In the genomic region with DNA sequence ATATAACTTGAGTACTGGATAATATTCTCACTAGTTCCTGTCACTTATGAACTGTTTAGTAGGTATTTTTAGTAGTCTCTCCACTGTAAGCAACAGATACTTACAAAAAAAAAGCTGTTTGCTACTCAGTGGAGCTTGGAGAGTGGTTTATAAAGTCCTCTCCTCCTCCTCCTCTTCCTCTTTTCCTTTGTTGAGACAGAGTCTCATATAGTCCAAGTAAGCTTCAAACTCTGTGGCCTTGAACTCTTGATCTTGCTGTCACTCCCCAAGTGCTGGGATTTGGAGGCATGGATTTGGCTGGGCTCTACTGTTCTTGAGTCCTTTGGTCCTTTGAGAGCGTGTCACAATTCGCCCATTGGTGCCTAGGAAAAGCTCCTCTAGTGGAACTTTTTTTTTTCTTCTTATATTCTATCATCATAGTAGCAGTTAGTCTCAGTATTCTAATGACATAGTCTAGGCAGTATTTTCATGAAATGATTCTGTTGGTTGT, we compare ENCODE assay signal across 10 mouse cellular contexts. TPM values are rescaled to one million over a fixed set of nuclear protein-coding genes. Genes with fewer than 3 reads are reported as not detected.
DNase-seq lines count a peak whose midpoint lies in the region; ATAC-seq and TF ChIP-seq lines count a peak whose summit lies in the region.
"Had no signal": no experiment of that assay in that cellular context is flagged by ENCODE, and none has a peak within 500 bp of the region (broad histone marks: within the 10 kb centered on the region; RNA-seq: fewer than 3 reads in every experiment).

No protein-coding gene starts in this region.

- no peak overlapping the region for H3K27ac ChIP-seq in heart, embryonic 11.5 days (ENCODE audit: low read depth, low read length)
- 0 out of 2 replicates have a peak overlapping the region, but pooled peaks have one; percentile 31 for H3K27ac ChIP-seq in lung, embryonic 15.5 days
- H3K27ac ChIP-seq in embryonic facial prominence, embryonic 13.5 days: no peak overlapping the region

- H3K36me3 ChIP-seq in heart, embryonic 11.5 days (ENCODE audit: control insufficient read depth, insufficient read depth, low read length): peaks cover 6% of the 10 kb centered on the region
- H3K36me3 ChIP-seq in lung, embryonic 15.5 days: peaks cover 14% of the 10 kb centered on the region
- H3K36me3 ChIP-seq in embryonic facial prominence, embryonic 13.5 days: peaks cover 11% of the 10 kb centered on the region
- H3K36me3 ChIP-seq in myocyte (ENCODE audit: control insufficient read depth, insufficient read depth): peaks cover 4% of the 10 kb centered on the region

- H3K27me3 ChIP-seq in heart, embryonic 11.5 days (ENCODE audit: control insufficient read depth, insufficient read depth, low read length): no peaks in the 10 kb centered on the region
- no peaks in the 10 kb centered on the region for H3K27me3 ChIP-seq in lung, embryonic 15.5 days
- H3K27me3 ChIP-seq in embryonic facial prominence, embryonic 13.5 days: no peaks in the 10 kb centered on the region
- H3K27me3 ChIP-seq in myocyte (ENCODE audit: control insufficient read depth, insufficient read depth, insufficient read length): no peaks in the 10 kb centered on the region

- WGBS in heart, embryonic 11.5 days (ENCODE audit: insufficient replicate concordance): 91% methylated on average over 2 of the region's 2 CpGs
- WGBS in lung, embryonic 15.5 days: 83% methylated on average over 2 of the region's 2 CpGs
- 93% methylated on average over 2 of the region's 2 CpGs for WGBS in embryonic facial prominence, embryonic 13.5 days

- H3K9ac ChIP-seq in heart, embryonic 11.5 days (ENCODE audit: low read depth, low read length): no peak overlapping the region
- H3K9ac ChIP-seq in lung, embryonic 15.5 days: no peak overlapping the region
- no peak overlapping the region for H3K9ac ChIP-seq in embryonic facial prominence, embryonic 13.5 days

- H3K9me3 ChIP-seq in heart, embryonic 11.5 days (replicated peaks; ENCODE audit: control insufficient read depth, low read length): no peaks in the 10 kb centered on the region
- no peaks in the 10 kb centered on the region for H3K9me3 ChIP-seq in lung, embryonic 15.5 days
- no peaks in the 10 kb centered on the region for H3K9me3 ChIP-seq in embryonic facial prominence, embryonic 13.5 days

- peaks cover 15% of the 10 kb centered on the region for H3K4me1 ChIP-seq in heart, embryonic 11.5 days (ENCODE audit: control insufficient read depth, insufficient read depth, low read length)
- peaks cover 17% of the 10 kb centered on the region for H3K4me1 ChIP-seq in lung, embryonic 15.5 days
- H3K4me1 ChIP-seq in embryonic facial prominence, embryonic 13.5 days: peaks cover 16% of the 10 kb centered on the region

- ATAC-seq in heart, embryonic 11.5 days (replicated peaks; ENCODE audit: insufficient number of reproducible peaks, low FRiP score, low TSS enrichment): no peak
- no peak for ATAC-seq in lung, embryonic 15.5 days (ENCODE audit: borderline replicate concordance, extremely low read depth, low FRiP score, low TSS enrichment)
- ATAC-seq in embryonic facial prominence, embryonic 13.5 days (ENCODE audit: insufficient number of reproducible peaks, insufficient read depth, low FRiP score, low TSS enrichment, low read depth): no peak

- no peak overlapping the region for H3K4me3 ChIP-seq in heart, embryonic 11.5 days (ENCODE audit: low read depth, low read length)
- H3K4me3 ChIP-seq in lung, embryonic 15.5 days: peak overlapping the region; percentile 74; the same call in 1 of the 2 replicates
- 0 out of 2 replicates have a peak overlapping the region, but pooled peaks have one; percentile 94 for H3K4me3 ChIP-seq in embryonic facial prominence, embryonic 13.5 days
- H3K4me3 ChIP-seq in myocyte: peak overlapping the region; percentile 82

- H3K79me2 ChIP-seq in myocyte (ENCODE audit: control insufficient read depth, insufficient read depth): peaks cover 48% of the 10 kb centered on the region

- TF ChIP-seq POLR2A in myocyte (IDR thresholded peaks at IDR 0.05; ENCODE audit: insufficient read length, low read depth): no peak

- no peak overlapping the region for H3ac ChIP-seq in myocyte (ENCODE audit: control insufficient read depth, insufficient read length)

- no peak for DNase-seq in heart, adult 9 months (ENCODE audit: low spot score in 2 of 2)
- no peak for DNase-seq in lung, postnatal 36 days
- DNase-seq in cerebellum, postnatal 25 days: no peak
- no peak for DNase-seq in thymus, postnatal 0 days (ENCODE audit: low spot score)
- DNase-seq: cerebellum, adult 11 months; left cerebral cortex, postnatal 4 days had no signal

- peak overlapping the region; percentile 80 for H3K4me2 ChIP-seq in heart, embryonic 11.5 days
- H3K4me2 ChIP-seq in lung, embryonic 15.5 days: peak overlapping the region; percentile 54
- peak overlapping the region; percentile 66 for H3K4me2 ChIP-seq in embryonic facial prominence, embryonic 13.5 days
- H3K4me2 ChIP-seq in myocyte (ENCODE audit: low read depth): peak overlapping the region; percentile 92

TF ChIP-seq in myocyte, 11 proteins besides CTCF, POLR2A, EP300 and RAD21:
- TF ChIP-seq SRF (IDR thresholded peaks at IDR 0.05; ENCODE audit: control insufficient read depth, insufficient read length, low read depth) (no peak), MAX (IDR thresholded peaks at IDR 0.05; ENCODE audit: low read depth) (no peak), TCF12 (IDR thresholded peaks at IDR 0.05; ENCODE audit: insufficient read depth, poor library complexity, severe bottlenecking) (no peak), MYOD1 (IDR thresholded peaks at IDR 0.05; ENCODE audit: control insufficient read depth in 1 of 3, insufficient read length in 2 of 3, low read depth in 2 of 3) (no peak), TCF3 (IDR thresholded peaks at IDR 0.05; ENCODE audit: insufficient read length, low read depth) (no peak), REST (IDR thresholded peaks at IDR 0.05; ENCODE audit: insufficient read depth, insufficient read length) (no peak), POLR2AphosphoS2 (IDR thresholded peaks at IDR 0.05; ENCODE audit: insufficient read length, low read depth) (no peak), MYOG (IDR thresholded peaks at IDR 0.05; ENCODE audit: control insufficient read depth in 1 of 3, insufficient read depth in 1 of 3, insufficient read length in 2 of 3, low read depth in 2 of 3) (no peak), USF1 (IDR thresholded peaks at IDR 0.05; ENCODE audit: low read depth) (no peak), E2F4 (IDR thresholded peaks at IDR 0.05; ENCODE audit: insufficient read depth) (no peak), CEBPB (IDR thresholded peaks at IDR 0.05; ENCODE audit: insufficient read depth, poor library complexity, severe bottlenecking) (no peak)

RNA-seq across cellular contexts. Expression of gene Srr, which starts 1.5 kb away (rescaled TPM):
- polyA plus RNA-seq in heart, embryonic 11.5 days (2014; fragmentation: Nextera tagmentation; extraction: Ambion mirVana): 19.2 and 25.0 TPM in 2 replicates
- 19.8 and 21.6 TPM in 2 replicates for polyA plus RNA-seq in lung, embryonic 15.5 days (2015; fragmentation: Nextera tagmentation; extraction: Ambion mirVana)
- 29.9 and 30.6 TPM in 2 replicates for polyA plus RNA-seq in embryonic facial prominence, embryonic 13.5 days (2015; fragmentation: Nextera tagmentation; extraction: Ambion mirVana)
- 10.5 TPM for polyA plus RNA-seq in myocyte (2012; fragmentation: generic; extraction: Trizol)
- polyA plus RNA-seq in thymus, postnatal 0 days (2015; fragmentation: Nextera tagmentation; extraction: Ambion mirVana): 9.7 and 12.5 TPM in 2 replicates

RNA-seq across cellular contexts. Expression of gene Smg6, which starts 1.7 kb away (rescaled TPM):
- 10.4 and 11.3 TPM in 2 replicates for polyA plus RNA-seq in heart, embryonic 11.5 days (2014; fragmentation: Nextera tagmentation; extraction: Ambion mirVana)
- 14.8 and 17.3 TPM in 2 replicates for polyA plus RNA-seq in lung, embryonic 15.5 days (2015; fragmentation: Nextera tagmentation; extraction: Ambion mirVana)
- polyA plus RNA-seq in embryonic facial prominence, embryonic 13.5 days (2015; fragmentation: Nextera tagmentation; extraction: Ambion mirVana): 22.4 and 22.5 TPM in 2 replicates
- polyA plus RNA-seq in myocyte (2012; fragmentation: generic; extraction: Trizol): 14.7 TPM
- polyA plus RNA-seq in thymus, postnatal 0 days (2015; fragmentation: Nextera tagmentation; extraction: Ambion mirVana): 14.4 and 15.8 TPM in 2 replicates

RNA-seq across cellular contexts. Expression of gene Tsr1, which starts 29.4 kb away (rescaled TPM):
- polyA plus RNA-seq in heart, embryonic 11.5 days (2014; fragmentation: Nextera tagmentation; extraction: Ambion mirVana): 34.0 and 40.6 TPM in 2 replicates
- 42.0 TPM in 2 replicates for polyA plus RNA-seq in lung, embryonic 15.5 days (2015; fragmentation: Nextera tagmentation; extraction: Ambion mirVana)
- polyA plus RNA-seq in embryonic facial prominence, embryonic 13.5 days (2015; fragmentation: Nextera tagmentation; extraction: Ambion mirVana): 40.1 and 42.4 TPM in 2 replicates
- polyA plus RNA-seq in myocyte (2012; fragmentation: generic; extraction: Trizol): 26.7 TPM
- polyA plus RNA-seq in thymus, postnatal 0 days (2015; fragmentation: Nextera tagmentation; extraction: Ambion mirVana): 39.5 and 41.4 TPM in 2 replicates

RNA-seq across cellular contexts. Expression of gene Sgsm2, which starts 30.4 kb away (rescaled TPM):
- polyA plus RNA-seq in heart, embryonic 11.5 days (2014; fragmentation: Nextera tagmentation; extraction: Ambion mirVana): 3.9 and 5.5 TPM in 2 replicates
- polyA plus RNA-seq in lung, embryonic 15.5 days (2015; fragmentation: Nextera tagmentation; extraction: Ambion mirVana): 3.4 and 3.5 TPM in 2 replicates
- polyA plus RNA-seq in embryonic facial prominence, embryonic 13.5 days (2015; fragmentation: Nextera tagmentation; extraction: Ambion mirVana): 4.6 and 4.7 TPM in 2 replicates
- polyA plus RNA-seq in myocyte (2012; fragmentation: generic; extraction: Trizol): 12.3 TPM
- polyA plus RNA-seq in thymus, postnatal 0 days (2015; fragmentation: Nextera tagmentation; extraction: Ambion mirVana): 2.2 and 3.1 TPM in 2 replicates
